Mouse (Mus musculus) retina, postnatal 1 day (tissue): Measurements from ENCODE around the gene Dph7.
"Not testable (repeated sequence)": the region's sequence is repeated elsewhere in the genome, so short reads cannot be mapped to it uniquely, and the experiment has no call there.

ENCODE experiments used
- DNase-seq: peaks from one replicate; pipeline ENCODE4 v3.0.0-alpha.2; 2012

Dph7 gene

DNA sequence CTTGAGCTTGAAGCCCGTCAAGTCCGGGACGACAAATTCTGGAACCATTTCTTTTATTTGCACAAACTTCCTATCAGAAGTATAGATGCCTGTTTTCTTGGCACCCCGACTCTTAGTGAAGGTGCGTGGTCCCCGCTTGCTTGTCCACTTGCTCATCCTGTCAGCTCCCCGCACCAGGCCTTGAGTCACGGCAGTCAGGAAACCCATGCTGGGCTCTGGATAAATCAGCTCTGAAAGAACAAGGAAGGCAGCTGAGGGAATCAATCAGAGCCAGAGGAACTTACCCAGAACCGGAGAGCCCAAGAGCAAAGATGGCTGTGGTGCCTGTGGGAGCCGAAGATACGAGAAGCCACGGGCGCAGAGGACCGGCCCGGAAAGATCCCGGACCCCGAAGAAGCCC is 12.3 kb downstream of the Dph7 start:
- not testable (repeated sequence) for DNase-seq

DNA sequence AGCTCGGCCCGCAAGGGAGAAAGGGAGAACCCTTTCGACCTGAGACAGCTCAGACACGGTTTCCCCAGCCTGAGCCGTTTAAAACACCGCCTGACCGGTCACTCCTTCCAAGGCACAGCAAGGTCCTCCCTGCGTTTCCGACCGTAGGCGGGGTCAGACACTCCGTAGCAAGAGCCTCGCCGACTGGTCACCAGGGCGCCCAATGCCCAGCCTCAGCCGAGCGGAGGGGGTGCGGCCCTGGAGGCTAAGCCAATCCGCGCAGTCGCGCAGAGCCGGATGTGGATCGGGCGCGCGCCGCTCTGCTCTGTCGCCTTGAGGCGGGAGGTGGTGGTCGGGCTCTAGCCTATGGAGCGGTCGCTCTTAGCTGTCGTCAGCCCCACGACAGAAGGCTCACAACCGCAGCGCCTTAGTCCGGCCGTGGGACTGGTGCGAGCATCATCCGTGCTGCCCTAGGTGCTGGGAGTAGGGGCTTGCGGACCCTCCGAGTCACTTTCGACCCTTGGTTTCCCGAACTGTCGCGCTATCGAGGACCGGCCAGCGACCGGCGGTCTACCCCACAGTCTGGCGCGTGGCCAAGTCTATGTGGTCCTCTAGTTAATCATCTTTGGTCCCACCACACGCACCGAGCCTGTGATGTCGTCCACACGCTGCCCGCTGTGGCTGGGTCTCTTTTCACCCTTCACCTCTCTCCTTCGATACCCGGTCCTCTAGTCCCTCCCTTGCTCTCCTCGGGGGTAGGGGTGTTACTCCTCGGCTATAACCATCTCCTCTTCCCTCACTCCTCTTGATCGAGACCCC is 12.9 kb downstream of the Dph7 start, which contains the start of gene Mrpl41:
TSS of gene Mrpl41 (minus strand) at position 193 of the 798 bp plus-strand sequence.
- peak; percentile 99 for DNase-seq

- DNase-seq: peak; percentile 86
Measured at GRCm38 (mm10) chr2:24975704-24976297, 13.6 kb downstream of the Dph7 start, which contains the start of gene Pnpla7. TSS of gene Pnpla7 (plus strand) at chr2:24976033.

- DNase-seq: no peak
Measured at GRCm38 (mm10) chr2:24976960-24977359, 14.8 kb downstream of the Dph7 start.

- DNase-seq: no peak
Measured at GRCm38 (mm10) chr2:24987762-24988161, 25.6 kb downstream of the Dph7 start.

DNA sequence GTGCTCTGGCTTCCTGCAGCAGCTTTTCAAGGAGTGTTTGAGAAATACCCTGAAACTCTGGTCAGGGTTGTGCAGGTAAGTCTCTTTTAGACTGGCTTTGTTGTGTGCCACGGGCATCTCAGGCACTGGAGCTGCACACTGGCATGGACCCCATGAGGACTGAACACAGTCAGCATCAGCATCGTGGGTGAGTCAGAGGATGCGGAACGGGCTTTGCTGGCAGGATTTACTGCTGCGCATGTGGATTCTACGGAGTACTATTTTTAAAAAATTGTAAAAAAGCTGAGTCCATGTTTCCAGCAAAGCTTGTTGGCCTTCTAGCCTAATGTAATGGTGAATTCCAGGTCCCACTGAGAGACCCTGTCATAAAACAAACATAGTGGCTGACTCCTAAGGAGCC is 33.1 kb downstream of the Dph7 start:
- DNase-seq: no peak

- DNase-seq: no peak
Measured at GRCm38 (mm10) chr2:24996471-24996870, 34.3 kb downstream of the Dph7 start.

- peak; percentile 53 for DNase-seq
Measured at GRCm38 (mm10) chr2:25000544-25001235, 38.5 kb downstream of the Dph7 start.

GRCm38 (mm10) chr2:25003946-25004786 is 42.0 kb downstream of the Dph7 start:
- no peak for DNase-seq

DNA sequence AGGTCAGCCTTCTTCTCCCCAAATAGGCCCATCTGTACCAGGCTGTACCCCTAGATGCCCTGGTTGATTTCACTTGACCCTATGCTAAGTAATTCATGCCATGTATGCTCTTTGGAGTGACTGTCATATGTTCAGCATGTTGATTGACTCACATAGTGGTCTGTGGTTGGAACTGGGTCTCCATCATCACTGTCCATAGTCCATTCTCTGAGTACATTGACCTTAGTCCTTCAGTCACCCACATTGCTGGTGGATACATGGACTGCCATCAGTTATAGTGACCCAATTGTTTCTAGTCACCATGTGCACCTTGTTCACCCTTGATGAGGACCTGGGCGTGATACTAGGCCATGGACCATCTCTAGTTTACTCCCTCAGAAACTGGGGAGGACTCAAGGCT is 44.6 kb downstream of the Dph7 start:
- no peak for DNase-seq

DNA sequence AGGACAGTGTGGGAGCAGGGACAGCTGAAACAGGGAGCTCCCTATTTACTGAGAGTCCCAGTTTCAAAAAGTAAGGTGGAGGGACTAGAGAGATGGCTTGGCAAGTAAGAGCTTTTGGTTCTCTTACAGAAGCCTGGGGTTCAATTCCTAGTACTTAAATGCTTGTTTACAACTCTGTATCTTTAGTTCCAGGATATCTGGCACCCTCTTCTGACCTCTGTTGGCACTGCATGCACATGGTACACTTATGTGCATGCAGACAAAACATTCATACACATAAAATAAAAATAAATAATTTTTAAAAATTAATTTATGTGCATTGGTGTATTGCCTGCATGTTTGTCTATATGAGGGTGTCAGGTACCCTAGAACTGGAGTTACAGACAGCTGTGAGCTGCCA is 46.0 kb downstream of the Dph7 start:
- peak; percentile 5 for DNase-seq
